Mouse (Mus musculus) forebrain, embryonic 10.5 days (tissue): ENCODE data around the gene Ugt1a10. TPM values are rescaled to one million over a fixed set of nuclear protein-coding genes. Genes with fewer than 3 reads are reported as not detected.

Experiments used
- microRNA-seq: library from miRNA; unstranded; fragments of <30 nt; microRNA quantifications from one replicate; pipeline ENCODE4, GENCODE M21; 2017
- polyA plus RNA-seq: library from polyadenylated mRNA; unstranded; fragments of >200 nt; fragmentation: Nextera tagmentation; extraction: Ambion mirVana; gene quantifications from 2 replicates; pipeline ENCODE4 v1.2.1, GENCODE M21; 2016

Ugt1a10 gene
- polyA plus RNA-seq, 1 experiment from 2014 or later: not detected

Small RNA genes lying within 50 kb of the gene (microRNA-seq; reads per million reads assigned to microRNA genes)
- gene Gm25198: not detected

Other genes starting within 250 kb of the Ugt1a10 start
- gene Dgkd, start 202.1 kb upstream of the Ugt1a10 start, polyA plus RNA-seq: 39.3 and 42.4 TPM in 2 replicates
- gene Usp40, start 46.8 kb upstream of the Ugt1a10 start, polyA plus RNA-seq: 33.0 and 36.9 TPM in 2 replicates
- not detected in 2 replicates for gene Ugt1a9, start 15.4 kb downstream of the Ugt1a10 start, polyA plus RNA-seq
- gene Ugt1a8, start 32.4 kb downstream of the Ugt1a10 start, polyA plus RNA-seq: not detected in 2 replicates
- gene Ugt1a7c, start 39.7 kb downstream of the Ugt1a10 start, polyA plus RNA-seq: 0.32 and 0.34 TPM in 2 replicates
- gene Ugt1a6b, start 47.9 kb downstream of the Ugt1a10 start, polyA plus RNA-seq: not detected in 2 replicates
- gene Ugt1a6a, start 79.4 kb downstream of the Ugt1a10 start, polyA plus RNA-seq: 0.14 and 0.20 TPM in 2 replicates
- not detected in 2 replicates for gene Ugt1a5, start 110.6 kb downstream of the Ugt1a10 start, polyA plus RNA-seq
- 0.07 TPM in 1 of 2 replicates, not detected in the other for gene Ugt1a2, start 145.2 kb downstream of the Ugt1a10 start, polyA plus RNA-seq
- gene Dnajb3, start 150.4 kb downstream of the Ugt1a10 start, polyA plus RNA-seq: 8.5 and 9.5 TPM in 2 replicates
- 0.07 TPM in 1 of 2 replicates, not detected in the other for gene Ugt1a1, start 156.6 kb downstream of the Ugt1a10 start, polyA plus RNA-seq
- 1.3 and 1.4 TPM in 2 replicates for gene Mroh2a, start 171.6 kb downstream of the Ugt1a10 start, polyA plus RNA-seq
- 223 and 224 TPM in 2 replicates for gene Hjurp, start 222.2 kb downstream of the Ugt1a10 start, polyA plus RNA-seq
- not detected in 2 replicates for gene Trpm8, start 222.3 kb downstream of the Ugt1a10 start, polyA plus RNA-seq